Mouse (Mus musculus): ENCODE data around the gene Cer1. TPM values are rescaled to one million over a fixed set of nuclear protein-coding genes. Genes with fewer than 3 reads are reported as not detected.

The Cer1 gene
- not detected in 2 replicates for polyA plus RNA-seq (2015; fragmentation: Nextera tagmentation; extraction: Ambion mirVana)

DNA sequence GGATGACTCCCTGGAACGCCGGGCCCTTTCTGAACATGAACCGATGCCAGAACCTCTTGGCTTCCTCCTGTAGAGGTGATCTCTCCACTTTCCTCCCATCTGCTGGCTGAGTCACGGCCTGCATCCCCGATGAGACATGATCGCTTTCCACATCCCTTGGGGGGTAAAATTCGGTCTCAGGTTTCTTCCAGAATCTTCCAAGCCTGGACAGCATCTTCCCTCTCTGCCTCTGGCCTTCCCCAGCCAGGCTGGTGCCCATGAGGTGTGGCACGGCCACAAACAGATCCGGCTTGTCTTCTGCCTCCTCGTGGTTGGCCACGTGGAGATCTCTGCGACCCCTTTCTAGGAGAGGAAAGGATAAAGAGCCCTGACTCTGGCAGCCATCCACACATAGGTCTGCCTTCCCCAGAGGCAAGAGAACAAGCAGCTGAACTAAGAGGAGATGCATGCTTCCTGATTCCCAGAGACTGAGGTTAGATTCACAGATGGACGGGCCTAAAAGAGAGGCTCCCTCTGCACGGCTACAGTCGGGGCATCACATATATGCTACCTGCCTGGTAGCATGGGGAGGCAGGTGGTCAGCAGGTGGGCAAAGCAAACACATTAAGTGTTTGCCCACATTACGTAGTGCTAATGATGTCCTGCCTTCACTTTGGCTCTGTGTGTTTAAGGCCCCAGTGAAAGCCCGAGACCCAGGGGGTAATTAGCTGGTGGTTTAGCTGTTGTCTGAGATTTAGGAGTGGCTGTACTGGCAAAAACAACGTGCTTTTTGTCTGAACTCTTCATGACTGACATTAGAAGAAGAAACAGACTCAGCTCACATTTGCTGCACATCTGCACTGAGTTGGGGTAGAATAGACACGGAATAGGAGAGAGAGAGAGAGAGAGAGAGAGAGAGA lies at the start of gene Cer1:
Gene Cer1 (minus strand): TSS at position 513 of the 899 bp plus-strand sequence.
- no peaks in the 10 kb centered on the region for H3K9me3 ChIP-seq (ENCODE audit: low read length)
- no peak within 1 kb of the TSS for H3K4me3 ChIP-seq (ENCODE audit: low read depth, low read length)
- WGBS (ENCODE audit: insufficient replicate concordance): 65% methylated on average over 19 of the region's 19 CpGs
- TF ChIP-seq CTCF (IDR thresholded peaks at IDR 0.05; ENCODE audit: low read depth) (no peak), EP300 (IDR thresholded peaks at IDR 0.05; ENCODE audit: low read depth) (no peak)
- no peaks in the 10 kb centered on the region for H3K36me3 ChIP-seq (replicated peaks; ENCODE audit: insufficient read depth, low read length)
- DNase-seq: no peak
- no peak within 1 kb of the TSS for H3K4me2 ChIP-seq (ENCODE audit: low read depth, low read length)
- H3K27me3 ChIP-seq (ENCODE audit: insufficient read depth, low read length): no peaks in the 10 kb centered on the region
- H3K4me1 ChIP-seq (ENCODE audit: insufficient read depth): no peaks in the 10 kb centered on the region
- H3K9ac ChIP-seq (replicated peaks): no peak within 1 kb of the TSS
- H3K27ac ChIP-seq (ENCODE audit: low read depth): no peak within 1 kb of the TSS
- no peak for ATAC-seq

GRCm38 (mm10) chr4:82934308-82934707 lies 49.4 kb upstream of the Cer1 start:
- peak; percentile 60 for TF ChIP-seq CTCF (IDR thresholded peaks at IDR 0.05; ENCODE audit: low read depth)
- no peak for TF ChIP-seq EP300 (IDR thresholded peaks at IDR 0.05; ENCODE audit: low read depth)
- no peaks in the 10 kb centered on the region for H3K4me1 ChIP-seq (ENCODE audit: insufficient read depth)
- no peaks in the 10 kb centered on the region for H3K9me3 ChIP-seq (ENCODE audit: low read length)
- no peak overlapping the region for H3K9ac ChIP-seq (replicated peaks)
- H3K27ac ChIP-seq (ENCODE audit: low read depth): no peak overlapping the region
- no peak overlapping the region for H3K4me3 ChIP-seq (ENCODE audit: low read depth, low read length)
- H3K36me3 ChIP-seq (replicated peaks; ENCODE audit: insufficient read depth, low read length): no peaks in the 10 kb centered on the region
- WGBS (ENCODE audit: insufficient replicate concordance): 15% methylated on average over 5 of the region's 5 CpGs
- ATAC-seq (peak; percentile 45; the same call in 1 of the 2 replicates), DNase-seq (no peak)
- peak overlapping the region; percentile 42; the same call in 1 of the 2 replicates for H3K4me2 ChIP-seq (ENCODE audit: low read depth, low read length)
- no peaks in the 10 kb centered on the region for H3K27me3 ChIP-seq (ENCODE audit: insufficient read depth, low read length)

DNA sequence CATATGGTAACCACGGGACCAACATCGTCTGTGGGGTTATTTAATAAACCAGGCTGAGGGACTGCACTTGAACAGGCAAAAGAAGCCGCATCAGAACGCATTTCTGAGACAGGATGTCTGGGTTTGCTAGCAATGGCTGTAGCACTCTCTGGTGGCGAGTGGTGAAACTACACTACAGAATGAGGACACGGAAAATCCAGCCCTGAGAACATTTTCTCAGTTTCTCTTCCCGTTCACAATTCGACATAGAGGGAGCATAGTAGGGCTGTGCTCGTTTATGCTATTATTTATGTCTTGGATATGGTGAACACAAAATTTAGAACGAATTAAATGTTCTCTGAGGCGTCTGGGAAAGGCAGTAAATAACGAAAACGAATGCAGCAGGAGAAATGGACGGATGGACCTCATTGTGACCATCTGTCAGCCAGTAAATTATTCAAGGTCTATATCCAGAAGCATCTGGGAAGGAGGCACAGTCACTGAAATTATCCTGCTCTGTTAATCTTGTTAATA lies 48.8 kb upstream of the Cer1 start:
- peak overlapping the region; percentile 42 for H3K4me2 ChIP-seq (ENCODE audit: low read depth, low read length)
- H3K36me3 ChIP-seq (replicated peaks; ENCODE audit: insufficient read depth, low read length): no peaks in the 10 kb centered on the region
- no peaks in the 10 kb centered on the region for H3K27me3 ChIP-seq (ENCODE audit: insufficient read depth, low read length)
- WGBS (ENCODE audit: insufficient replicate concordance): 11% methylated on average over 14 of the region's 14 CpGs
- DNase-seq: peak; percentile 65
- H3K27ac ChIP-seq (ENCODE audit: low read depth): no peak overlapping the region
- no peaks in the 10 kb centered on the region for H3K9me3 ChIP-seq (ENCODE audit: low read length)
- peak overlapping the region; percentile 27; the same call in 1 of the 2 replicates for H3K4me3 ChIP-seq (ENCODE audit: low read depth, low read length)
- peak; percentile 93 for TF ChIP-seq CTCF (IDR thresholded peaks at IDR 0.05; ENCODE audit: low read depth)
- TF ChIP-seq EP300 (IDR thresholded peaks at IDR 0.05; ENCODE audit: low read depth): no peak
- H3K9ac ChIP-seq (replicated peaks): no peak overlapping the region
- no peaks in the 10 kb centered on the region for H3K4me1 ChIP-seq (ENCODE audit: insufficient read depth)
- ATAC-seq: no peak

GRCm38 (mm10) chr4:82930079-82930478 lies 45.1 kb upstream of the Cer1 start:
- DNase-seq (no peak), ATAC-seq (no peak)
- no peaks in the 10 kb centered on the region for H3K4me1 ChIP-seq (ENCODE audit: insufficient read depth)
- TF ChIP-seq CTCF (IDR thresholded peaks at IDR 0.05; ENCODE audit: low read depth): no peak
- TF ChIP-seq EP300 (IDR thresholded peaks at IDR 0.05; ENCODE audit: low read depth): no peak
- no peaks in the 10 kb centered on the region for H3K9me3 ChIP-seq (ENCODE audit: low read length)
- no peak overlapping the region for H3K4me3 ChIP-seq (ENCODE audit: low read depth, low read length)
- H3K27ac ChIP-seq (ENCODE audit: low read depth): no peak overlapping the region
- no peaks in the 10 kb centered on the region for H3K36me3 ChIP-seq (replicated peaks; ENCODE audit: insufficient read depth, low read length)
- WGBS (ENCODE audit: insufficient replicate concordance): 64% methylated on average over 5 of the region's 5 CpGs
- H3K4me2 ChIP-seq (ENCODE audit: low read depth, low read length): no peak overlapping the region
- no peak overlapping the region for H3K9ac ChIP-seq (replicated peaks)
- no peaks in the 10 kb centered on the region for H3K27me3 ChIP-seq (ENCODE audit: insufficient read depth, low read length)

- WGBS (ENCODE audit: insufficient replicate concordance): 32% methylated on average over 4 of the region's 4 CpGs
- H3K4me1 ChIP-seq (ENCODE audit: insufficient read depth): no peaks in the 10 kb centered on the region
- no peaks in the 10 kb centered on the region for H3K9me3 ChIP-seq (ENCODE audit: low read length)
- TF ChIP-seq EP300 (IDR thresholded peaks at IDR 0.05; ENCODE audit: low read depth): no peak
- TF ChIP-seq CTCF (IDR thresholded peaks at IDR 0.05; ENCODE audit: low read depth): no peak
- no peak overlapping the region for H3K9ac ChIP-seq (replicated peaks)
- H3K27me3 ChIP-seq (ENCODE audit: insufficient read depth, low read length): no peaks in the 10 kb centered on the region
- no peak for DNase-seq
- ATAC-seq: no peak
- no peak overlapping the region for H3K4me3 ChIP-seq (ENCODE audit: low read depth, low read length)
- no peak overlapping the region for H3K27ac ChIP-seq (ENCODE audit: low read depth)
- H3K4me2 ChIP-seq (ENCODE audit: low read depth, low read length): 0 out of 2 replicates have a peak overlapping the region, but pooled peaks have one; percentile 23
- no peaks in the 10 kb centered on the region for H3K36me3 ChIP-seq (replicated peaks; ENCODE audit: insufficient read depth, low read length)
Observed at GRCm38 (mm10) chr4:82921962-82922361, 37.0 kb upstream of the Cer1 start.

GRCm38 (mm10) chr4:82918625-82919024 lies 33.7 kb upstream of the Cer1 start:
- Histone ChIP-seq H3K27ac (ENCODE audit: low read depth) (no peak overlapping the region), H3K4me1 (ENCODE audit: insufficient read depth) (no peaks in the 10 kb centered on the region), H3K27me3 (ENCODE audit: insufficient read depth, low read length) (no peaks in the 10 kb centered on the region), H3K9me3 (ENCODE audit: low read length) (no peaks in the 10 kb centered on the region), H3K4me2 (ENCODE audit: low read depth, low read length) (no peak overlapping the region), H3K36me3 (replicated peaks; ENCODE audit: insufficient read depth, low read length) (no peaks in the 10 kb centered on the region), H3K4me3 (ENCODE audit: low read depth, low read length) (no peak overlapping the region), H3K9ac (replicated peaks) (no peak overlapping the region)
- 51% methylated on average over 2 of the region's 2 CpGs for WGBS (ENCODE audit: insufficient replicate concordance)
- TF ChIP-seq CTCF (IDR thresholded peaks at IDR 0.05; ENCODE audit: low read depth): no peak
- no peak for TF ChIP-seq EP300 (IDR thresholded peaks at IDR 0.05; ENCODE audit: low read depth)
- ATAC-seq: no peak
- no peak for DNase-seq
